ENCODE assay signal across 8 mouse cellular contexts in the genomic region with DNA sequence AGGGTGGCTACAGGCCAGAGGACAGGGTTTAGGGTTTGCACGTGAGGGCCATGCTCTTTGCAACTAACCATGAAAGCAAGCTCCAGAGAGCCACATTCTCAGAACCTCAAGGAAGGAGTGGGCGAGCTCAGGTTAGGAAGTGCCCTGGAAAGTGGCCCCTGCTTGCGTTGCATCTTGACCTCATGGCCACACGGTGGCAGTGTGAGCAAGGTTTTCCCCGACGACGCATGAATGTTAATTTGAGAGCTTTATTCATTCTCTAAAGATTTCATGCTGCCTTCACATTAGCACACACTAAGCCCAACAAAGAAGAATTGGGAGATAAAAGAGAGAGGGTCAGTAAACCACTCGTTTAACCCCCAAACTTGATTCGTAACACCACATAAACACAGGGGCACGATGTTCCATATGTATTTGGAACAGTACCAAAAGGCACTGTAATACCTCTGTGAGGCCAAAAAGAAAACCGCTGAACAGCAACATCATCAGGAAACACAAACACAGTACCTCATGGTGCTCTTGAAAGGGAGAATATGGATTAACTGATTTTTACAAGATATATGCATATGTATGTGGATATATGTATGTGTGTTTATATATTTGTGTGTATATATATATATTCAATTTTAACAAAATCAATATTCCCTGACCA. TPM values are rescaled to one million over a fixed set of nuclear protein-coding genes. Genes with fewer than 3 reads are reported as not detected.
DNase-seq lines count a peak whose midpoint lies in the region; ATAC-seq and TF ChIP-seq lines count a peak whose summit lies in the region.

No protein-coding gene starts in this region.

- H3K36me3 ChIP-seq in forebrain, embryonic 16.5 days (ENCODE audit: control insufficient read depth, insufficient read depth) = no peaks in the 10 kb centered on the region
- no peaks in the 10 kb centered on the region for H3K36me3 ChIP-seq in hindbrain, embryonic 11.5 days (ENCODE audit: control insufficient read depth, insufficient read depth, low read length)

- H3K4me1 ChIP-seq in forebrain, embryonic 16.5 days (replicated peaks; ENCODE audit: control insufficient read depth, insufficient read depth, low read length) = peaks cover 2% of the 10 kb centered on the region; the same call in 1 of the 2 replicates
- H3K4me1 ChIP-seq in hindbrain, embryonic 11.5 days (replicated peaks; ENCODE audit: control insufficient read depth, insufficient read depth, low read length) = no peaks in the 10 kb centered on the region

- in situ Hi-C loops in Patski (cut with MboI; ENCODE audit: low pct_unique_long_range_greater_than_20kb) = loop anchor here (5.0 kb wide), 4 partner anchors 41 to 266 kb away; partner anchors contain the start of genes Clptm1l and Lpcat1

- no peak overlapping the region for H3K9ac ChIP-seq in forebrain, embryonic 16.5 days (replicated peaks; ENCODE audit: low read depth, low read length)
- H3K9ac ChIP-seq in hindbrain, embryonic 11.5 days (ENCODE audit: low read depth, low read length) = no peak overlapping the region

- no peak for ATAC-seq in Patski
- peak; percentile 79 for ATAC-seq in forebrain, embryonic 16.5 days
- ATAC-seq in hindbrain, embryonic 11.5 days (ENCODE audit: low FRiP score) = peak; percentile 14; the same call in 1 of the 2 replicates

- POLR2A ChIA-PET in Patski (lab: Charles Lee) = no interaction called here

- H3K9me3 ChIP-seq in forebrain, embryonic 16.5 days (ENCODE audit: control insufficient read depth, low read length) = no peaks in the 10 kb centered on the region
- H3K9me3 ChIP-seq in hindbrain, embryonic 11.5 days (ENCODE audit: control insufficient read depth, low read length) = no peaks in the 10 kb centered on the region

- H3K27me3 ChIP-seq in Patski = peaks cover 6% of the 10 kb centered on the region
- peaks cover 4% of the 10 kb centered on the region; the same call in 1 of the 2 replicates for H3K27me3 ChIP-seq in forebrain, embryonic 16.5 days (replicated peaks; ENCODE audit: control insufficient read depth, insufficient read depth, low read length)
- no peaks in the 10 kb centered on the region for H3K27me3 ChIP-seq in hindbrain, embryonic 11.5 days (ENCODE audit: control insufficient read depth, insufficient read depth, low read length)

- H3K4me3 ChIP-seq in forebrain, embryonic 16.5 days (replicated peaks; ENCODE audit: low read length) = no peak overlapping the region
- H3K4me3 ChIP-seq in hindbrain, embryonic 11.5 days (ENCODE audit: low read depth, low read length) = no peak overlapping the region

- peak overlapping the region; percentile 8; the same call in 1 of the 2 replicates for H3K4me2 ChIP-seq in forebrain, embryonic 16.5 days (ENCODE audit: low read length)
- no peak overlapping the region for H3K4me2 ChIP-seq in hindbrain, embryonic 11.5 days (replicated peaks; ENCODE audit: low read depth, low read length)

- CTCF ChIA-PET in Patski (lab: Charles Lee) = interaction anchor here (0.7 to 4.4 kb wide), 18 partner anchors 20 to 221 kb away, joined by 3 to 39 read pairs (median 3); partner anchors contain the start of gene Lpcat1

- H3K27ac ChIP-seq in forebrain, embryonic 16.5 days (ENCODE audit: low read length) = no peak overlapping the region
- no peak overlapping the region for H3K27ac ChIP-seq in hindbrain, embryonic 11.5 days (ENCODE audit: low read depth, low read length)

- peak; percentile 90 for TF ChIP-seq CTCF in Patski (IDR thresholded peaks at IDR 0.05)

- no peak for DNase-seq in Patski (ENCODE audit: low read depth, low spot score)
- DNase-seq in cerebellum, adult 11-12 months = peak; percentile 54
- DNase-seq in hindbrain, embryonic 11.5 days (ENCODE audit: low spot score) = peak; percentile 84
- DNase-seq in left cerebral cortex, adult 11 months (ENCODE audit: low spot score) = peak; percentile 27
- peak; percentile 62 to 79 for DNase-seq in lung, postnatal 4 days
- peak; percentile 65 for DNase-seq in retina, postnatal 7 days (ENCODE audit: low read depth, low spot score)
- peak; percentile 60 for DNase-seq in urinary bladder, postnatal 25 days (ENCODE audit: low spot score)

- 3% methylated on average over 11 of the region's 11 CpGs for WGBS in forebrain, embryonic 16.5 days
- WGBS in hindbrain, embryonic 11.5 days = 13% methylated on average over 11 of the region's 11 CpGs

RNA-seq across cellular contexts. Expression of gene Lpcat1, which starts 41.0 kb away (rescaled TPM):
- polyA plus RNA-seq in Patski (2021) = 73.9 TPM
- 62.3 and 64.7 TPM in 2 replicates for polyA plus RNA-seq in forebrain, embryonic 16.5 days (2015; fragmentation: Nextera tagmentation; extraction: Ambion mirVana)
- polyA plus RNA-seq in hindbrain, embryonic 11.5 days (2014; fragmentation: Nextera tagmentation; extraction: Ambion mirVana) = 51.2 and 51.5 TPM in 2 replicates
